ENCODE assay signal across 16 mouse cellular contexts in genomic region chr19:28617191-28617590, GRCm38 (mm10).
"Had no signal": no experiment of that assay in that cellular context is flagged by ENCODE, and none has a peak within 500 bp of the region (broad histone marks: within the 10 kb centered on the region; RNA-seq: fewer than 3 reads in every experiment).

No protein-coding gene starts in this region.

- H3K4me2 ChIP-seq: limb, embryonic 12.5 days; limb, embryonic 15.5 days; liver, embryonic 11.5 days; lung, embryonic 14.5 days had no signal

- H3K9me3 ChIP-seq: limb, embryonic 12.5 days; limb, embryonic 15.5 days had no signal

- ATAC-seq: intestine, embryonic 16.5 days; liver, postnatal 0 days; lung, postnatal 0 days had no signal

- DNase-seq: left cerebral cortex, postnatal 4 days; liver, postnatal 0 days; lung, embryonic 14.5 days; midbrain, embryonic 14.5 days; thymus, adult 2 months; thymus, postnatal 14 days; thymus, postnatal 4 days had no signal

- H3K27ac ChIP-seq: kidney, postnatal 0 days; limb, embryonic 12.5 days; limb, embryonic 15.5 days; liver, embryonic 14.5 days; macrophage; stomach, postnatal 0 days had no signal

- H3K36me3 ChIP-seq: limb, embryonic 12.5 days; limb, embryonic 15.5 days had no signal

- H3K9ac ChIP-seq: limb, embryonic 12.5 days; limb, embryonic 15.5 days; liver, embryonic 14.5 days; liver, postnatal 0 days; lung, embryonic 14.5 days had no signal

- H3K27me3 ChIP-seq: limb, embryonic 12.5 days; limb, embryonic 15.5 days had no signal

- H3K4me3 ChIP-seq: limb, embryonic 12.5 days; limb, embryonic 15.5 days had no signal
